Mouse (Mus musculus) CH12.LX (cell line): ENCODE measurements around the gene Mpst. TPM values are rescaled to one million over a fixed set of nuclear protein-coding genes. Genes with fewer than 3 reads are reported as not detected.

Source experiments
- DNase-seq: peaks from one replicate; pipeline ENCODE4 v3.0.0-alpha.2; 2013; ENCODE audit errors: extremely low read depth
- H3K27ac ChIP-seq: 2 replicates; pipeline ENCODE4 v1.5.1; 2012; ENCODE audit warnings: low read depth, mild to moderate bottlenecking, control low read depth, moderate library complexity; ENCODE audit not compliant: insufficient read depth
- H3K27me3 ChIP-seq: replicated peaks from 2 replicates; pipeline ENCODE3; 2012; ENCODE audit warnings: inconsistent platforms
- H3K36me3 ChIP-seq, 2 experiments: replicated peaks in 1 of 2; 2 replicates each; pipeline versions ENCODE3 to v1.6.1; 2012; ENCODE audit warnings: inconsistent platforms in 1 of 2, low read length in 1 of 2, mild to moderate bottlenecking in 1 of 2, mixed read lengths in 1 of 2, moderate library complexity in 1 of 2; ENCODE audit not compliant: control insufficient read depth in 1 of 2, insufficient read depth in 1 of 2
- H3K4me1 ChIP-seq, 2 experiments: 2 replicates each; pipeline ENCODE4 v1.6.1; 2012; ENCODE audit warnings: inconsistent platforms in 1 of 2, moderate library complexity in 1 of 2; ENCODE audit not compliant: insufficient read depth in 2 of 2, control insufficient read depth in 1 of 2
- H3K4me2 ChIP-seq: 2 replicates; pipeline ENCODE4 v1.6.1; 2012; ENCODE audit warnings: low read depth, mild to moderate bottlenecking, control low read depth; ENCODE audit not compliant: poor library complexity, insufficient read depth, severe bottlenecking
- H3K4me3 ChIP-seq, 3 experiments: fragments of 150-350 bp in 1 of 3; sonication (generic) in 1 of 3; replicated peaks in 1 of 3; 2 replicates each; pipeline versions ENCODE3 to v1.5.1; 2011 to 2012; ENCODE audit warnings: low read depth in 2 of 3, low read length in 2 of 3, mild to moderate bottlenecking in 2 of 3, moderate library complexity in 2 of 3, control low read depth in 1 of 3, improper control_type of control experiment in 1 of 3, inconsistent platforms in 1 of 3, mixed read lengths in 1 of 3; ENCODE audit not compliant: poor library complexity in 1 of 3
- H3K79me2 ChIP-seq: replicated peaks from 2 replicates; pipeline ENCODE4 v1.6.1; 2012; ENCODE audit warnings: mild to moderate bottlenecking, moderate library complexity; ENCODE audit not compliant: control insufficient read depth, poor library complexity, insufficient read depth, severe bottlenecking; ENCODE audit errors: extremely low read depth
- H3K9ac ChIP-seq: 2 replicates; pipeline ENCODE4 v1.6.1; 2012; ENCODE audit warnings: low read depth, mild to moderate bottlenecking, control low read depth, moderate library complexity; ENCODE audit not compliant: insufficient read depth
- H3K9me3 ChIP-seq: replicated peaks from 2 replicates; pipeline ENCODE3; 2012; ENCODE audit warnings: low read length, inconsistent platforms, mixed read lengths
- BHLHE40 ChIP-seq: IDR thresholded peaks from 2 replicates; pipeline ENCODE4 v1.6.1; 2011; ENCODE audit warnings: mild to moderate bottlenecking, low read depth, low read length, improper control_type of control experiment
- CHD1 ChIP-seq: IDR thresholded peaks from 2 replicates; pipeline ENCODE4 v1.6.1; 2012; ENCODE audit warnings: low read depth, low read length, improper control_type of control experiment, inconsistent platforms
- CHD2 ChIP-seq: IDR thresholded peaks from 2 replicates; pipeline ENCODE4 v1.6.1; 2011; ENCODE audit warnings: low read length, improper control_type of control experiment
- ELF1 ChIP-seq: IDR thresholded peaks from 2 replicates; pipeline ENCODE4 v1.6.1; 2014; ENCODE audit warnings: low read depth, mild to moderate bottlenecking, inconsistent platforms, low read length, improper control_type of control experiment
- GABPA ChIP-seq: IDR thresholded peaks from 2 replicates; pipeline ENCODE4 v1.6.1; 2012; ENCODE audit warnings: low read depth, low read length, improper control_type of control experiment, inconsistent platforms; ENCODE audit not compliant: insufficient replicate concordance
- JUN ChIP-seq: IDR thresholded peaks from 2 replicates; pipeline ENCODE4 v1.6.1; 2011; ENCODE audit warnings: low read depth, mild to moderate bottlenecking, low read length, improper control_type of control experiment, moderate library complexity; ENCODE audit not compliant: insufficient read depth
- MAFK ChIP-seq: IDR thresholded peaks from 2 replicates; pipeline ENCODE4 v1.6.1; 2011; ENCODE audit warnings: low read length, improper control_type of control experiment; ENCODE audit not compliant: insufficient replicate concordance
- MXI1 ChIP-seq: IDR thresholded peaks from 2 replicates; pipeline ENCODE4 v1.6.1; 2011; ENCODE audit warnings: mild to moderate bottlenecking, low read depth, low read length, improper control_type of control experiment
- MYC ChIP-seq: IDR thresholded peaks from 2 replicates; pipeline ENCODE4 v1.6.1; 2011; ENCODE audit warnings: low read depth, mild to moderate bottlenecking, improper control_type of control experiment, low read length
- NELFE ChIP-seq: IDR thresholded peaks from 2 replicates; pipeline ENCODE4 v1.6.1; 2011; ENCODE audit warnings: low read depth, low read length, improper control_type of control experiment
- POLR2A ChIP-seq: IDR thresholded peaks from 2 replicates; pipeline ENCODE4 v1.6.1; 2011; ENCODE audit warnings: low read depth, mild to moderate bottlenecking, improper control_type of control experiment, low read length
- RCOR1 ChIP-seq: conservative IDR thresholded peaks from 2 replicates; pipeline ENCODE4 v1.6.1; 2012; ENCODE audit warnings: low read depth, mild to moderate bottlenecking, inconsistent platforms, low read length, improper control_type of control experiment
- SIN3A ChIP-seq: IDR thresholded peaks from 2 replicates; pipeline ENCODE4 v1.6.1; 2012; ENCODE audit warnings: low read length, improper control_type of control experiment, inconsistent platforms
- TBP ChIP-seq: conservative IDR thresholded peaks from 2 replicates; pipeline ENCODE4 v1.6.1; 2011; ENCODE audit warnings: low read depth, low read length, improper control_type of control experiment
- TCF12 ChIP-seq: IDR thresholded peaks from 2 replicates; pipeline ENCODE4 v1.6.1; 2014; ENCODE audit warnings: low read depth, mild to moderate bottlenecking, inconsistent platforms, low read length, improper control_type of control experiment
- USF1 ChIP-seq: IDR thresholded peaks from 2 replicates; pipeline ENCODE4 v1.6.1; 2014; ENCODE audit warnings: low read depth, mild to moderate bottlenecking, inconsistent platforms, low read length, improper control_type of control experiment
- USF2 ChIP-seq: conservative IDR thresholded peaks from 2 replicates; pipeline ENCODE4 v1.6.1; 2011; ENCODE audit warnings: low read depth, low read length, improper control_type of control experiment
- ZC3H11A ChIP-seq: IDR thresholded peaks from 2 replicates; pipeline ENCODE4 v1.6.1; 2012; ENCODE audit warnings: low read depth, mild to moderate bottlenecking, inconsistent platforms, low read length, improper control_type of control experiment
- ZKSCAN1 ChIP-seq: IDR thresholded peaks from 2 replicates; pipeline ENCODE4 v1.6.1; 2012; ENCODE audit warnings: low read depth, inconsistent platforms, low read length, improper control_type of control experiment, borderline replicate concordance
- ZMIZ1 ChIP-seq: IDR thresholded peaks from 2 replicates; pipeline ENCODE4 v1.6.1; 2012; ENCODE audit warnings: low read depth, mild to moderate bottlenecking, inconsistent platforms, low read length, improper control_type of control experiment
- ZNF384 ChIP-seq: IDR thresholded peaks from 2 replicates; pipeline ENCODE4 v1.6.1; 2012; ENCODE audit warnings: low read depth, low read length, improper control_type of control experiment, inconsistent platforms
- dilution Hi-C: fragments of 300-500 bp; cut with MboI; formaldehyde crosslinking; loops from 2 replicates; pipeline ENCODE4 v1.14.3; 2020; ENCODE audit warnings: low sequenced_read_pairs; ENCODE audit not compliant: extremely low pct_unique_long_range_greater_than_20kb, extremely low pct_ligation_motif_present
- in situ Hi-C: fragments of 300-500 bp; cut with MboI; formaldehyde crosslinking; loops from 3 replicates; pipeline ENCODE4 v1.14.3; 2019; ENCODE audit warnings: low sequenced_read_pairs, low pct_ligation_motif_present, low pct_unique_long_range_greater_than_20kb, mixed read lengths
- polyA plus RNA-seq: library from polyadenylated mRNA; unstranded; fragments of >175 nt; gene quantifications from 2 replicates; pipeline ENCODE4 v1.2.1, GENCODE M21; 2012; ENCODE audit warnings: low read depth; ENCODE audit not compliant: insufficient read length
- total RNA-seq, 2 experiments: library from RNA; depleted of rRNA; stranded (reverse); fragments of 300-350 nt in 1 of 2; fragments of >200 nt in 1 of 2; gene quantifications; 2 replicates each; pipeline ENCODE4 v1.2.3; 2012 to 2014

Mpst gene
- total and polyA plus RNA-seq, 3 experiments = 24.4 to 46.3 (median 27.0) TPM

- TF ChIP-seq MAFK (no peak), USF2 (no peak), JUN (no peak)
- Histone ChIP-seq H3K4me3 (no peak within 1 kb of the TSS), H3K27me3 (peaks cover 77% of the 10 kb centered on the region), H3K36me3 (no peaks in the 10 kb centered on the region), H3K4me1 (no peaks in the 10 kb centered on the region), H3K79me2 (no peaks in the 10 kb centered on the region), H3K4me2 (no peak within 1 kb of the TSS), H3K9me3 (peaks cover 11% of the 10 kb centered on the region), H3K9ac (no peak within 1 kb of the TSS), H3K27ac (no peak within 1 kb of the TSS)
- DNase-seq = no peak
- dilution Hi-C loops = no loop called here
- in situ Hi-C loops = no loop called here
These were observed 10.7 kb upstream of the Mpst start, which contains the start of gene Tex33 for GRCm38 (mm10) chr15:78395478-78395962. Tex33 (minus strand) TSS chr15:78395912.

GRCm38 (mm10) chr15:78401345-78401744, 4.9 kb upstream of the Mpst start:
- Histone ChIP-seq H3K27ac (no peak overlapping the region), H3K36me3 (no peaks in the 10 kb centered on the region), H3K4me1 (peaks cover 3 to 8% of the 10 kb centered on the region in 2 experiments), H3K9me3 (no peaks in the 10 kb centered on the region), H3K9ac (no peak overlapping the region), H3K27me3 (peaks cover 48% of the 10 kb centered on the region), H3K79me2 (no peaks in the 10 kb centered on the region), H3K4me3 (no peak overlapping the region), H3K4me2 (no peak overlapping the region)
- in situ Hi-C loops (no loop called here), dilution Hi-C loops (no loop called here)
- no peak for DNase-seq
- no peak for TF ChIP-seq GABPA
- no peak for TF ChIP-seq MXI1
- TF ChIP-seq ZKSCAN1 = no peak
- no peak for TF ChIP-seq CHD1
- no peak for TF ChIP-seq ELF1
- TF ChIP-seq USF2 = no peak
- no peak for TF ChIP-seq NELFE
- TF ChIP-seq BHLHE40 = no peak
- no peak for TF ChIP-seq RCOR1
- no peak for TF ChIP-seq ZC3H11A
- no peak for TF ChIP-seq ZMIZ1
- TF ChIP-seq TBP = no peak
- TF ChIP-seq MYC = no peak
- TF ChIP-seq ZNF384 = no peak
- no peak for TF ChIP-seq POLR2A
- no peak for TF ChIP-seq USF1
- no peak for TF ChIP-seq CHD2
- no peak for TF ChIP-seq TCF12
- no peak for TF ChIP-seq SIN3A
